Mouse (Mus musculus) brain, embryonic 14.5 days (tissue): Measurements from ENCODE around the gene Osbpl11.

Experiments
- CTCF ChIP-seq: fragments of 200-500 bp; IDR thresholded peaks from 2 replicates; pipeline ENCODE4 v1.5.1; 2012; ENCODE audit warnings: inconsistent platforms, mild to moderate bottlenecking, moderate library complexity, borderline replicate concordance; ENCODE audit not compliant: insufficient read depth, insufficient read length; ENCODE audit errors: extremely low read depth
- POLR2A ChIP-seq: fragments of 200-500 bp; IDR thresholded peaks from 2 replicates; pipeline ENCODE4 v1.6.1; 2012; ENCODE audit warnings: mild to moderate bottlenecking, inconsistent platforms, borderline replicate concordance; ENCODE audit not compliant: poor library complexity, insufficient read depth, insufficient read length, severe bottlenecking; ENCODE audit errors: extremely low read depth

- TF ChIP-seq CTCF (peak; percentile 32; the same call in 1 of the 2 replicates), POLR2A (no peak)
Measured at GRCm38 (mm10) chr16:33135167-33135566, 49.7 kb upstream of the Osbpl11 start.
